Mouse (Mus musculus) erythroblast, embryonic 14.5 days (primary cell): ENCODE measurements around the gene Ostf1.

ENCODE experiments used
- GATA1 ChIP-seq: IDR thresholded peaks from 2 replicates; pipeline ENCODE4 v1.6.1; 2012; ENCODE audit warnings: low read length, inconsistent platforms, mixed read lengths
- TAL1 ChIP-seq: IDR thresholded peaks from 3 replicates; pipeline ENCODE4 v1.6.1; 2012; ENCODE audit warnings: low read length, inconsistent platforms, mixed read lengths

- no peak for TF ChIP-seq GATA1
- TF ChIP-seq TAL1 = no peak
Observed at GRCm38 (mm10) chr19:18661683-18662082, 30.1 kb upstream of the Ostf1 start.
